Mouse (Mus musculus) small intestine, adult 2 months (tissue): ENCODE results near the gene Mob3c.

Experiments
- CTCF ChIP-seq: fragments of 200-500 bp; IDR thresholded peaks from 2 replicates; pipeline ENCODE4 v1.5.1; 2012; ENCODE audit warnings: low read depth, mild to moderate bottlenecking, control low read depth, inconsistent platforms, low read length, moderate library complexity, mixed read lengths; ENCODE audit not compliant: insufficient replicate concordance, insufficient read length; ENCODE audit errors: extremely low read depth
- POLR2A ChIP-seq: fragments of 200-500 bp; IDR thresholded peaks from 2 replicates; pipeline ENCODE4 v1.6.1; 2012; ENCODE audit warnings: low read depth, mild to moderate bottlenecking, control low read depth, inconsistent platforms, low read length, moderate library complexity

DNA sequence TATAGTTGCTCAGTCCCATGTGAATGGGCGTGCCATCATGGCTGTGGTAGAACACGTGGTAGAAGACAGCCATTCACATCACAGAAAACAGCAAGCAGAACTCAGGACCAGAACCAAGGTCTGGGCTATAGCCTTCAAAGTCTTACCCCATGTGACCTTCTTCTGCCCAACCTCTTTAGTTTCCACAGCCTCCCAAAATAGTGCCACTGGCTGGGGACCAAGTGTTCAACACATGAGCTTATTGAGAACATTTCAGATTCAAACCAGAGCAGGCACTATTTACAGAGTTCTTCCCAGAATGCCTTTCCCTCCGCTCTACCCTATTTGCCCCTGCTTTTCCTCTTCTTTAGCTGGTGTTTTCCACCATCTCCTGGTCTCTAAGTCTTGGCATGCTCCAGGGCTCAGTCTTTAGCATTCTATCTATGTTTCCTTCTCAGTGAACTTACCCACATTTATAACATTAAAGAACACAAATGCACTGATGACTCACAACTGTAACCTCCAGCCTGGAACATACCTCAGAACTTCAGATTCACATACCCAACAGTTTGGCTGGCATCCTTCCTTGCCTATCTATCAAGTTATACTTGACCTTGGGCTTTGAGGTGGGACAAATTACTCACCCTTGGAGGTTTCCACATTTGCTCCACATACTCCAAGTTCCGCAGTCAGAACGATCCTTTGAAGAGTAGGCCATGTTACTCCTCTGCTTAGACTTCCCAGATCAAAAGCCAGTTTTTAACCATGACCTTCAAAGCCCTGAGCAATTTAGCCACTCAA, 45.7 kb upstream of the Mob3c start:
- TF ChIP-seq CTCF (no peak), POLR2A (no peak)
